Mouse (Mus musculus): ENCODE measurements around the gene Card19. TPM values are rescaled to one million over a fixed set of nuclear protein-coding genes. Genes with fewer than 3 reads are reported as not detected.

The Card19 gene
- polyA plus RNA-seq, 1 experiment = 83.0 TPM

DNA sequence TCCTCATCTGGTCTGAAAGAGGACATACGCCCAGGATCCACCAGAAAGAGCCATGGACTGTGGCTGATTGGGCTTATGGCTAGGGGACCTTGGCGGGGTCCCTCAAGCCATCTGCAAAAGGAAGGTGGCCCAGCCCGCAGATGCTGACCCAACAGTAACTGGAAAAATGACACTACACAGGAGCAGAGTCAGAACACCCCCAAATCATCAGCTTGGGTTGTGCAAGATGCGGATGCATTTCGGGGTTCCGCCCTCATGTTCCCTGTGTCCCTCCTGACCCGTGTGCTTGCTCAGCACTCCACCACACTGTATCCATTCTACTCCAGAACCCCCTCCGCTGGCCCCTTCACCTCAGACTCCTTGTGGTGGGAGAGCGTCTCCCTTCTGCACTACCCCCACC is 17.1 kb downstream of the Card19 start:
- WGBS = 90% methylated on average over 9 of the region's 9 CpGs

DNA sequence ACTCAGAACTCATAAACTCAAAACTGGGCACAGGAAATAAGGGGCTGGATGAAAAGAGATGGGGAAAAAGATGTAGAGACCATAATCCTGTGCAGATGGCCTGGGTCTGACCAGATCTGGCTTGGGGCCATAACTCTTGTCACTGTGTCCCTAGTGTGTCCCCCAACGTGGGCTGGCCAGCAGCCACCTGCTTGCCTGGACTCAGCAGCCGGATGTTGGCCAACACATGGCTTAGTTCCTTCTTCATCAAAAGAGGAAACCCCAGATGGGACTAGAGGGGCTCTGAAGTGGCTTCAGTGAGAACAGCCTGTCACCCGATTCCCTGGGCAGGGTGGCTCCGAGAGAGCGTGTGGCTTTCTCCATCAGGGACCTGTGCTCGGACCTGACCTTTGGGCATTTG is 19.1 kb downstream of the Card19 start:
- no peak for DNase-seq (ENCODE audit: low read depth, low spot score)
- WGBS = 76% methylated on average over 6 of the region's 6 CpGs

More for the DNA sequence above, 17.1 kb downstream of the Card19 start:
- DNase-seq (ENCODE audit: low read depth, low spot score) = no peak

DNA sequence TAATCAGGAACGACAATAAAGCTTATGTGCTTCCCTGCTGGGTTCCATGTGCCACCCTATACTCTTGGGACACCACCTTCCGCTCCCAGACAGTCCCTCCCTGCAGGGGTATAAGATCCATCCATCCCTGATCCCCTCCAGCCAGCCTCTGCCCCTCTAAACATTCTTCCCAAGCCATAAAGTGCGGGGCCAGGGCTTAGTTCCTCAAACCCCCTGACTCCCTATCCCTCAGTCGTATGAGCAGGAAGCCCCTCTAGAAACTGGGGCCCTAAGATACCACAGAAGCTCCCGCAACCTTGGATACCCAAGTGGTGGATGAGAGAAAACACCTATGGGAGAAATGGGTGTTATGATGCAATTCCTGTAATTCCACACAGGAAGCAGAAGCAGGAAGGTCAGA is 19.6 kb downstream of the Card19 start:
- 80% methylated on average over 5 of the region's 5 CpGs for WGBS
- no peak for DNase-seq (ENCODE audit: low read depth, low spot score)

DNA sequence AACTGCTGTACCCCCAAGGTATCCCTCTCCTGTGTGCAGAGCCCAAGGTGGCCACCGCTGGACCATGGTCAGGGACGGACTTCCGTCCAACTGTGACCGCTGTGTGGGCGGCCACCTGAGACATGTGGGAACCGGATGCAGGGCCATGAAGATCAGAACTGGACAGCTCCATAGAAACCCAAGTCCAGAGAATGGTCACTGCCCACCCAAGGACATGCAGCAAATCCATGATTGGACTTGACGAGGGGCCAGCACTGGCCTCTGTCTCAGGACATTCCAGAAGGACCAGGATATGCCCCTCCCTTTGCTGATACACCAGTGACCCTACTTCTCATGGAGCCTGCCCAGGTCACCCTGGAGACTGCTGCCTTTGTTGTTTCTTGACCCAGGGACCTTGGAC is 20.2 kb downstream of the Card19 start:
- no peak for DNase-seq (ENCODE audit: low read depth, low spot score)
- WGBS = 93% methylated on average over 7 of the region's 7 CpGs

DNA sequence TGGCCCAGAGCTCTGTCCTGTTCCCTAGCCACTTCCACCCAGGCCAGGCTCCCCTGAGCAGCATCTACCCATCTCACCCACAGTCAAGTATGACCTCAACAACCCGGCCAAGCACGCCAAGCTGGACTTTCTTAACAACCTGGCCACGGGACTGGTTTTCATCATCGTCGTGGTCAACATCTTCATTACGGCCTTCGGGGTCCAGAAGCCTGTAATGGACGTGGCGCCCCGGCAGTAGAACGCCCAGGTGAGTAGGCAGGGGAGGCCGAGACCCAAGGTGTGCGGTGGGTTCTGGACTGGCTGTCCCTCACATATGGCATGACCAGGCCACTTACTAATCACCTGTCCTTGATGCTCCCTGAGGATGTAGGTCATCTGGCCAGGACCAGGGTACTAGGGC is 21.0 kb downstream of the Card19 start:
- DNase-seq (ENCODE audit: low read depth, low spot score) = no peak
- WGBS = 94% methylated on average over 13 of the region's 13 CpGs

DNA sequence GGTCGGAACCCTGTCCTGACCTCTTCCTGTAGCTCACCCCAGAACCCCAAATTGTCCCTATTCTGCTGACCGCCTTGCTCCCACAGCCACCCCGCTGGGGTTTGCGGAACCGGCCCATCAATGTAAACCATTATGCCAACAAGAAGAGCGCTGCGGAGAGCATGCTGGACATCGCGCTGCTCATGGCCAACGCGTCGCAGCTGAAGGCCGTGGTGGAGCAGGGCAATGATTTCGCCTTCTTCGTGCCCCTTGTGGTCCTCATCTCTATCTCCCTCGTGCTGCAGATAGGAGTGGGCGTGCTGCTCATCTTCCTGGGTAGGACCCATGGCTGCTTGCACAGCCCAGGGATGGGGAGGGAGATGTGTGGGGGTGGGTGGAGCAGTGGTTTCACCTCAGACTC is 22.2 kb downstream of the Card19 start:
- DNase-seq (ENCODE audit: low read depth, low spot score) = no peak
- 95% methylated on average over 17 of the region's 17 CpGs for WGBS

DNA sequence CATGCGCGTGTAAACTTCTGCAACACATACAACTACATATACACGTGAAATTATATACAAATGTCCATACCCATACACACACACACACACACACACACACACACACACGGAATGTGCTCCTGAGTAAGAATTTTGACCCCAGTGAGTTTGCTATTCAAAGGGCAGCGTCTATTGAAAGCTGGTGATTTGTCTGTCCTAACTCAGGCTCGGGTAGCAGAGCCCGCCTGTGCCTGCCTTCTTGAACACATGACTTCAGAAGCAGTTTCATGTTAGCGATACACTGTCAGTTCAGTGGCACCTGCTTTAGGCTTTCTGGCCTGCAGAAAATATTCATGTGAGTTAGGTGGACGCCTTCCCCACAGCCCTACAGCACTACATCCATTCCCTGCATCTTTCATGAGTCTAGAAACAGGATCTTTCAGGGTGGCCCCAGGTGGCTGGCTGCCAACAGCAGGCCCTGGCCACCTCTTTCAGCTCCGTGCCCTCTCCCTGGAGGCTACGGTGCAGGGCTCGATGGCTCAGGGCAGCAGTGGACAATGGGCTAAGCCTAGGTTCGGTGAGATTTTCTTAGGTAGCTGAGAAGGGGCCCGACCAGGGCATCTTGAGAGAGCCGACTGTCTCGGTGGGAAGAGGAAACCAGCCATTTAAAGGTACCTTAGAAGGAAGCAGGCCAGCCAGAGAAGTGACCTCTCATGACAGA is 23.5 kb downstream of the Card19 start:
- no peak for DNase-seq (ENCODE audit: low read depth, low spot score)
- WGBS = 80% methylated on average over 16 of the region's 16 CpGs

DNA sequence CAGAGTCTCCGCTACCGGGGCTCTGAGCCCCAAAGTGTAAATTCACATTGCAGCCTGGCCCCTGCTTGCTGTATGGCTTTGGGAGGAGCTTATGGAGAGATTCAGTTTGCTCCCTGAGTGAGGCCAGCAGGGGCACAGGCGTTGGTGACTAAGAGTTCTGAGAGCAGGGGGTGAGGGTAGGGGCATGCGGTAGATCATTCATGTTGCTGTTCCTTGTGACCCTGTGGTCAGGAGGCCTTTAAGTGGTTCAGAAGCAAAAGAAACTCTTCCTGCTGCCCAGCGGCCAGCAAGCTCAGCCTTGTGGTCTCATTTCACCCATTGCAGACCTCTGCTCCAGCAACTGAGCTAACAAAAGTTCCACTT is 24.2 kb downstream of the Card19 start:
- DNase-seq (ENCODE audit: low read depth, low spot score) = no peak
- WGBS = 85% methylated on average over 5 of the region's 5 CpGs

DNA sequence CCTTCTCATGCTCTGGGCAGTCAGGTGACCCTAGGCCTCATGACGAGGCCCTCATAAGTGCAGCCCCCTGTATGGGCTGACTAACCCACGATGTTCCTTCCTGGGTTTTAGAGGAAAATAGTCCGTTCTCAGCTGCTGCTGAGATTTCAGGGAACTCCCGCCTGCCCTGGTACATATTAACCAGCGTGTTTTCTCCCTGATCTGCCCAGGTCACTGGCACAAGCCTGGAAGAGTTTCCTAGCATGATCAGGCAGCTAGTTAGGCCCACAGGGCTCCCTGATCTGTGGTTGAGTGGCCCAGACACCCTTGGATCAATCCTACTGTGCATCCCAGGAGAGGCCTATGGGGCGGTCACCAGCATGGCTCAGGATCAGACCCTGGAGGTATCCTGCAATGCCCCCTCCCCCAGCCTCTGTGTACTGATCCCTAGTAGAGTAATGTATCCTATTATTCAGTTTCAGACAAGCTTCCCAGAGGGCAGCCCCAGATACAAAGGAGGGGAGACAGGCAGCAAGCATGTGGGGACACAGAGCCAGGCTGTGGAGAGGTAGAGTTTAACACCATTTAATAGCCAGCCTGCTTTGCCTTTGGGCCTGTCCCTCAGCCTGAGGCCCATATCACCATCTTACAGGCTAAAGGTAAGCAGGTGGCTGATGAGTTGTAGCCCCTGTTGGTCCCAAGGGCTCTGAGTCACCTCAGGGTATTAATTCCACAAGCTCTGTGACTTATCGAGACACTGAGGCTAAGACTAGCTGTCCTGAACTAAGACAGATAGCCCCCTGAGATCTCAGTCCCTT is 24.8 kb downstream of the Card19 start:
- WGBS = 42% methylated on average over 7 of the region's 7 CpGs
- DNase-seq (ENCODE audit: low read depth, low spot score) = no peak

DNA sequence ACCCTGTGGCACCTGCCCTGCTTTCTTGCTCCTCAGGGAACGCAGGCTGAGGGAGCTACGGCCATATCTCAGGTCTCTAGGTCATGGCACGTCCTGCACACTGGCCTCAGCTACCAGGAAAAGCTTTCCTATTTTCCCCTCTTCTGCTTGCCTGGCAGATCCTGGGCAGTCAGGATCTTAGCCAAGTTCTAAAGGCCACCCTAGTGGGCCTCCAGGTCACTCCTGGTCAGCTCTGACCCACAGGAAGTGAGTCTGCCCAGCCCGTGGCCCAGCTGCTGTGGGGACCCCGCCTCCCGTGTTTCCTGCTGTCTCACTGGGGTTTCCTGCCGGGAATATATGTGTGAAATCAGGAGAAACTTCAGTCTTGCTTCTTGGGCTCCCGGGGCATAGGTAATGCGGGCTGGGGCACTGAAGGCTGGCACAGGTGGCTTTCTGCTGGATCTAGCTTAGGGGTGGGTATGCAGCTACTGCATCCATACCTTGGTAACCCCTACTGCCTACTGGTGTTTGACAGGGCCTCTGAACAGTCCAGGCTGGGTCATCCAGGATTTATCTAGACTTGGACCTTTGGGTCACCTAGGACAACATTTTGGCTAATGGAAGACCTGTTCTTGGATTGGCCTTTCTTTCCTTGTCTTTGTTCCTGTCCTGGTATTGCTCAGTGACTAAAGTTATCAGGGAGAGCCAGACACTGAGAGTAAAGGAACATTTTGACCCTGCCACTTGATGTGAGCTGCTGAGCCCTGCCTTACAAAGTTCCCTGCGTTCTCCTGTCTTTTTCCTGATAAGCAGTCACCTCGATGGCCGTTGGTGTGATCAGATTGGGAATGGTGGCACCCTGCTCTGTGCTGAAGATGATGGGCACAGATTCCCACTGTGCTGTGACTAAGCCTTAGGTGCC is 25.6 kb downstream of the Card19 start:
- DNase-seq (ENCODE audit: low read depth, low spot score) = no peak
- 50% methylated on average over 12 of the region's 12 CpGs for WGBS

DNA sequence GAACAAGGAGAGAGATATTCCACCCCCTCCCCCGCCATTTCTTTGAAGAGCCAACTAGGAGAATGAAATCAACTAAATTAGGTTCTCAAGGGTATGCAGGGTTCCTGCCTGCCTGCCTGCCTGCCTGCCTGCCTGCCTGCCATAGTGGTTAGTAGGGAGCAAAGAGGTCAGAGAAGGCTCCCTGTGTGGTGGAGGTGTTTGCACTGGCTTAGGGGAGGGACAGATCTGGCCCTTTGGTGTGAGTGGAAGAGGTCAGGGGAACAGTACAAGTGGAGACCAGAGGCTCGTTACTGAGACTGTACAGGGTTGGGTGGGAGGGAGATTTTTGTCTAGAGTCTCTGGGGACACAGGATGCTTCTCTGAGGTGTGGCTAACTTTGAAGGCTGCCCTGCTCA is 26.9 kb downstream of the Card19 start:
- WGBS = 78% methylated on average over 2 of the region's 2 CpGs
- no peak for DNase-seq (ENCODE audit: low read depth, low spot score)

DNA sequence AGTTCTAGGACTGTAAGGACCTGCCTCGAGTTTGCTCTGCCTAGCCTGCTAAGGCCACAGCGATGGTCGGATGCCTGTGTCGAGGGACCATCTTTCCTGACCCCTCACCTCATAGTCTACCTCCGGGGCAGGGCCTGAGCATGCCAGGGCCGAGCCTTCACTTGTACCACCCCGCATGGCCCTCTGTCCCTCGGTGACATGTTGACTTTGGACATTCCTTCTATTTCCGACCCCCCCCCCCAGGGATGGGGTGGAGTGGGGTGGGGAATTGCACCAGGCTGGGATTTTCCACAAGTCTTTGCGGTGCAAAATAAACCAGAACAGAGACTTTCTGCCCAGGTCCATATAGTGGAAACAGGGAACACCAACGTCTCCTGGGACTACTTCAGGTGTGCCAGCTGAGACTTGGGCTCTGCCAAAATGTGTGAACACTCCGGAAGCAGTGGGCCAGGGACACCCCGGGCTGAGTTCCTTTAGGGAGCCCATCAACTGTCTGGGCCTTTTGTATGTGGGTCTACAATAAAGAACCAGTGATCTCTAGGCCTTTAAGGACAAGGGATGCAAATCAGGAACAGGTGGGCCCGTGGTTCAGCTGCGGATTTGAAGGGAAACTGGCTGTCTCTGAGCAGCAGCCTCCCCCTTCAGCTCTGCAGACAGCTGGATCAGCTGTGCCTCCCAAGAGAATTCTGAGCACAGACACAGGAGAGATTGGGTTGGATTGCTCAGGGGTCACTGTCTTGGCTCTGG is 27.4 kb downstream of the Card19 start:
- DNase-seq (ENCODE audit: low read depth, low spot score) = no peak
- WGBS = 17% methylated on average over 15 of the region's 15 CpGs

DNA sequence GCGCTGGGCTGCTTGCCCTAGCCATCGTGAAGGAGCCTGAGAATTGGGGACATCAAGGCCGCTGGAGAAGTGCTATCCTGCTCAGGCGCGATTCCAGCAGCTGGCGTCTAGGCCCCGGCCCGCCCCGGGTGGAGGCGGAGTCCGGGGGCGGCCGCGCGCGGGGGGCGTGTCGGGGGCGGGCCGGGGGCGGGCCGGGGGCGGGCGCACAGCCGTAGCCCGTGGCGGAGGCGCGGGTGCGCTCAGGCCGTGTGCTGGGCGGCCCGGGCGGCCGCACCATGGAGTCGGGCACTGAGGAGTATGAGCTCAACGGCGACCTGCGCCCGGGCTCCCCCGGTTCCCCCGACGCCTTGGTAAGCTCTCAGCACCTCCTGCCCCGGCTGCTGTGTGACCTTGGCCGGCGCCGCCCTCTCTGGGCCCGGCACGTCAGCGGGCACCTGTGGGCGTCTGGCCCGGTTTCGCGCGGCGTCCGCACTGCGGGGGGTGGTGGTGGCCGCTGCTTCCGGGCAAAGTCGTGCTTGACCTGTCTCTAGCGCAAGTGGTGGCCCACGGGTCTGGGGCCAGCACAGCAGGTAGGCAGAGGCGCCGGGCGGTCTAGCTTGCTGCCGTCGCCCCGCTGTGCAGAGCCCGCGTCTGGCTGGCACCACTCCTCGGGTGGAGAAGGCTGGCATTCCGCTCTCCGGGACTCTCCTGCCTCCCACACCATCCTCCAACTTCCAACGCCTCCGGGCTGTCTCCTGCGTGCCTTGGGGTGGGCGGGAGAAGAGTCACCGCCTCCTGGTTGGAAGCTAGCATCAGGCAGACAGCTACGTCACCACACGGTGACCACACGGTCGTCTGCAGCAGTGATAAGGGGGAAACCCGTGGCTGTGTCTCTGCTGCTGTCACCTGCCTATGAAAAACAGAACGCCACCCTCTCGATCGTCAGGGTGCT is 28.3 kb downstream of the Card19 start, which contains the start of gene Ninj1:
Gene Ninj1 (plus strand): TSS at position 198 of the 931 bp plus-strand sequence.
- WGBS = under 1% methylated on average over 85 of the region's 87 CpGs
- DNase-seq (ENCODE audit: low read depth, low spot score) = no peak

DNA sequence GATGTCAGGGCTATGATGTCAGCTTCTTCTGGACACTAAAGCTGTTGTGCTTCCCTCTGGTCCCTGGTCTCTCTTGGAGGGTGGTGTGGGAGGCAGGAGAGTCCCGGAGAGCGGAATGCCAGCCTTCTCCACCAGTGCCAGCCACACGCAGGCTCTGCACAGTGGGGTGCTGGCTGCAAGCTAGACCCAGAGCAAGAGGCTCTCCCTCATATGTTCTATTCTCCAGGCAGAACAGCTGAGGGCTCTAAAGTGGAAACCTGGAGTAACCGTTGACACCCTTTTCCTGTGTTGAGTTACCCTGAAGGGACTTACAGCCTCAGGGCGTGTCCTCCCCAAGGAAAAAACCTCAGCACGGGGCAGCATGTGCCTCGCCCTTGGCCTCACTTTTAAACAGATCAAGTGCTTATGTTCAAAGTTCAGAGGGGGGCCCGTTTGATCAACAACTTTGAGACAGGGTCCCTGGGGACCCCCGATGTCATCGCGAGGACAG is 29.0 kb downstream of the Card19 start:
- 12% methylated on average over 11 of the region's 11 CpGs for WGBS
- DNase-seq (ENCODE audit: low read depth, low spot score) = no peak

DNA sequence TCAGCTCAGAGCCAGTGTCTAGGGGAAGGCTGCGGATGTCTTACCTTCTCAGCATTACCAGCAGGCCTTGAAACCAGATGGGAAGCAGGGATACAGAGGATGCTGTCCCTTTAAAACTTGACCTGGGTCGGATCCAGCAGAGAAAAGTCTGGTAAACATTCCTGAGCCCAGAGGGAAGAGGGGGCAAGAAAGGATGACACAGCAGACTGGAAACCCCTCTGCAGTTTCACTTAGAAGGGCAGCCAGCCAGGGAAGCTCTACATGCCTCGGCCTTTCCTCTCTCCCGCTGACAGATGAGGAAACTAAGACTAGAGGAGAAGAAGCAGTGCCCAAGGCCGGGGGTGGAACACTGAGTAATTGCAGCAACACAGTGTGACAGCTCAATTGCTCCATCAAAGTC is 32.2 kb downstream of the Card19 start:
- DNase-seq (ENCODE audit: low read depth, low spot score) = no peak
- WGBS = 49% methylated on average over 5 of the region's 5 CpGs

DNA sequence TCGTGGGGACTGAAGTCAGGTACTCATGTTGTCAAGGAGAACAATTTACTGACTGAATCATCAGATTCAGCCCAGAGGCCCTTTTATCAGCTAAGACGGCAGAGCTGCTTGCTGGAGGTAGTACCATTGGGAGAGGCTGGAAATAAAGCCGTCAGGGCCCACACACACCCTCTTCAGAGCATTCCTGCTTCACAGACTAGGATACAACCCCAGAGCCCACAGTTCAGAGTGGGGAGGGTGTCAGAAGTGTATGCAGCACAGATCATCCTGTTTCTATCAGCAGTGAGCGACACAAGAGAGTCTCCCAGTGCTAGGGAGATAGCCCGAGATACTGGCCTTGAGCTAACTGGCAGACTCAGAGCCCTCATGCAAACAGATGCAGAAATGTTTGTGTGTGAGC is 32.7 kb downstream of the Card19 start:
- WGBS = 58% methylated on average over 5 of the region's 5 CpGs
- no peak for DNase-seq (ENCODE audit: low read depth, low spot score)

DNA sequence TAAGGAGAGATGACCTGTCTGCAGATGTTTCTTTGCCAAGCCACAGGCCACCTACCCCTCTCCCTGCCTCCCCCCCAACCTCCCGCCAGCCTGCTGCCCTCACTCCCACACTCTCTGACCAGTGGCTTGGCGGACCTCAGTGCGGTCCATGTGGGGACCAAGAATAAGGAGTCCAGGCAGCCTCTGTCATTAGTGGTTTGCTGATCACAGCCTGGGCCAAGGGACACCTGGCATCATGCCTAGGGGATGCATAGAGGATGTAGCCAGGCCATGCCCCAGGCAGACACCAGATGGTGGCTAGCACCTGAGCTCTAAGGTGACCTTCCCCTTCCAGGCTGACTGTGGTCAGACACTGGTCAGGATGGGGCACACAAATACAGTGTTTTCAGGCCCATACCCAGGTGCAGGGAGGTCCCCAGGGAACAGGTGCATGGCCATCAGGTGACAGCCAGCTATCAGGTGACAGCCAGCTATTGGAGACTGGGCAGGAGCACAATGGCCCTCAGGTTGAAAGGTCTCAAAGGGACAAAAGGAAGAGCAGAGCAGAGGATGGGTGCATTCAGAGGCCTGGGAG is 34.3 kb downstream of the Card19 start:
- 92% methylated on average over 3 of the region's 3 CpGs for WGBS
- DNase-seq (ENCODE audit: low read depth, low spot score) = no peak

DNA sequence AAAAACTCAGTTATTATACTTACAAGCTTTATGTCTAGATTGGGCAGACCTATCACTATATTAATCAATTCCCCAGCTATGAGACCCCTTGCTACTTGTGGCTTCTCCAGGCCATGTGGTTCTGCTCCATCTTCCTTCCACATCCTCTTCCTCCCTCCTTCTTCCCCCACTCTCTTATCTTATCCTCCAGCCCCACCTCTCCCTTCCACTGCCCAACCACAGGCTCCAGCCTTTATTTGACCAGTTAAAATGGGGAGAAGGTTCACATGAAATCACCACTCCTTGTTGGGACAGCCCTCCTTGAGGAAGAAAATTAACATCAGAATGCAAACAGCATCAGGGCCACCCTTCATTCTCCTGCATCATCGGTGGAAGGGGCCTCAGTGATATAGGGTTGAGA is 35.1 kb downstream of the Card19 start:
- no peak for DNase-seq (ENCODE audit: low read depth, low spot score)
- 23% methylated on average over 1 of the region's 1 CpGs for WGBS

All from large intestine, adult 2 months (tissue).